Mouse (Mus musculus) urinary bladder, postnatal 25 days (tissue): ENCODE measurements around the gene Mterf4.
"Not testable (repeated sequence)": the region's sequence is repeated elsewhere in the genome, so short reads cannot be mapped to it uniquely, and the experiment has no call there.

ENCODE experiments used
- DNase-seq: peaks from one replicate; pipeline ENCODE4 v3.0.0; 2022; ENCODE audit warnings: low spot score

The Mterf4 gene

GRCm38 (mm10) chr1:93305581-93306337 is at the start of gene Mterf4:
TSS of gene Mterf4 (minus strand) at chr1:93305915.
- peak; percentile 70 for DNase-seq

GRCm38 (mm10) chr1:93352724-93353123 is 47.0 kb upstream of the Mterf4 start:
- DNase-seq = no peak

- no peak for DNase-seq
Observed at GRCm38 (mm10) chr1:93349701-93350100, 44.0 kb upstream of the Mterf4 start.

- DNase-seq = no peak
Observed at GRCm38 (mm10) chr1:93347176-93347575, 41.5 kb upstream of the Mterf4 start.

- peak; percentile 84 for DNase-seq
Observed at GRCm38 (mm10) chr1:93343504-93344047, 37.9 kb upstream of the Mterf4 start.

GRCm38 (mm10) chr1:93342648-93343503 is 37.2 kb upstream of the Mterf4 start, which contains the start of the genes Ppp1r7 and Pask:
TSS of gene Ppp1r7 (plus strand) at chr1:93342854.
TSS of gene Pask (minus strand) at chr1:93343482.
- peak; percentile 87 for DNase-seq

- no peak for DNase-seq
Observed at GRCm38 (mm10) chr1:93334621-93335020, 28.9 kb upstream of the Mterf4 start.

- DNase-seq = no peak
Observed at GRCm38 (mm10) chr1:93326446-93326845, 20.7 kb upstream of the Mterf4 start.

GRCm38 (mm10) chr1:93323973-93324372 is 18.3 kb upstream of the Mterf4 start:
- DNase-seq = no peak

GRCm38 (mm10) chr1:93300578-93300977 is 5.1 kb downstream of the Mterf4 start:
- no peak for DNase-seq

GRCm38 (mm10) chr1:93299791-93300190 is 5.9 kb downstream of the Mterf4 start:
- DNase-seq = no peak

- DNase-seq = not testable (repeated sequence)
Observed at GRCm38 (mm10) chr1:93294491-93294890, 11.2 kb downstream of the Mterf4 start.

GRCm38 (mm10) chr1:93292006-93292405 is 13.7 kb downstream of the Mterf4 start:
- no peak for DNase-seq

- no peak for DNase-seq
Observed at GRCm38 (mm10) chr1:93291591-93291990, 14.1 kb downstream of the Mterf4 start.

- DNase-seq = no peak
Observed at GRCm38 (mm10) chr1:93290956-93291355, 14.8 kb downstream of the Mterf4 start.

- DNase-seq = no peak
Observed at GRCm38 (mm10) chr1:93289678-93290214, 16.0 kb downstream of the Mterf4 start.

- DNase-seq = no peak
Observed at GRCm38 (mm10) chr1:93277041-93277440, 28.7 kb downstream of the Mterf4 start.

- DNase-seq = no peak
Observed at GRCm38 (mm10) chr1:93275561-93275960, 30.2 kb downstream of the Mterf4 start.

- DNase-seq = peak; percentile 29
Observed at GRCm38 (mm10) chr1:93272409-93272821, 33.3 kb downstream of the Mterf4 start.

GRCm38 (mm10) chr1:93271751-93272150 is 34.0 kb downstream of the Mterf4 start:
- DNase-seq = no peak

- no peak for DNase-seq
Observed at GRCm38 (mm10) chr1:93270516-93271240, 35.0 kb downstream of the Mterf4 start.

- DNase-seq = no peak
Observed at GRCm38 (mm10) chr1:93268246-93268645, 37.5 kb downstream of the Mterf4 start.
